Mouse (Mus musculus) MEL (cell line): ENCODE results near the gene Mybphl. TPM values are rescaled to one million over a fixed set of nuclear protein-coding genes. Genes with fewer than 3 reads are reported as not detected.

Experiments
- DNase-seq: peaks from one replicate; pipeline ENCODE4 v3.0.0; 2011; ENCODE audit warnings: low read depth, low spot score
- H3K27ac ChIP-seq: 2 replicates; pipeline ENCODE4 v1.5.1; 2012; ENCODE audit warnings: low read depth, mild to moderate bottlenecking, control low read depth, low read length, moderate library complexity; ENCODE audit not compliant: control insufficient read depth
- H3K27me3 ChIP-seq, 2 experiments: fragments of 150-350 bp in 1 of 2; sonication (generic) in 1 of 2; 2 replicates each; pipeline ENCODE4 v1.6.1; 2012; ENCODE audit warnings: low read length in 2 of 2, mild to moderate bottlenecking in 2 of 2, improper control_type of control experiment in 1 of 2, moderate library complexity in 1 of 2; ENCODE audit not compliant: insufficient read depth in 2 of 2, control insufficient read depth in 1 of 2
- H3K36me3 ChIP-seq, 2 experiments: 2 replicates each; pipeline ENCODE4 v1.6.1; 2012 to 2014; ENCODE audit warnings: low read length in 2 of 2, improper control_type of control experiment in 1 of 2, inconsistent platforms in 1 of 2, mild to moderate bottlenecking in 1 of 2; ENCODE audit not compliant: insufficient read depth in 2 of 2, control insufficient read depth in 1 of 2
- H3K4me1 ChIP-seq, 2 experiments: fragments of 150-350 bp in 1 of 2; sonication (generic) in 1 of 2; 2 replicates each; pipeline ENCODE4 v1.6.1; 2012; ENCODE audit warnings: low read length in 2 of 2, improper control_type of control experiment in 1 of 2, mild to moderate bottlenecking in 1 of 2; ENCODE audit not compliant: insufficient read depth in 2 of 2, control insufficient read depth in 1 of 2
- H3K4me3 ChIP-seq, 2 experiments: fragments of 150-350 bp in 1 of 2; sonication (generic) in 1 of 2; 2 replicates each; pipeline ENCODE4 v1.5.1; 2012; ENCODE audit warnings: low read depth in 2 of 2, low read length in 2 of 2, mild to moderate bottlenecking in 2 of 2, moderate library complexity in 2 of 2, control low read depth in 1 of 2, improper control_type of control experiment in 1 of 2; ENCODE audit not compliant: control insufficient read depth in 1 of 2, insufficient read depth in 1 of 2
- H3K79me2 ChIP-seq: 2 replicates; pipeline ENCODE4 v1.6.1; 2012; ENCODE audit warnings: mild to moderate bottlenecking, low read length, moderate library complexity; ENCODE audit not compliant: control insufficient read depth, poor library complexity, insufficient read depth
- H3K9ac ChIP-seq: 2 replicates; pipeline ENCODE4 v1.6.1; 2012; ENCODE audit warnings: low read depth, mild to moderate bottlenecking, control low read depth, low read length, moderate library complexity; ENCODE audit not compliant: control insufficient read depth, poor library complexity, severe bottlenecking
- H3K9me3 ChIP-seq: fragments of 150-350 bp; sonication (generic); replicated peaks from 2 replicates; pipeline ENCODE4 v1.6.1; 2012; ENCODE audit warnings: mild to moderate bottlenecking, low read length, improper control_type of control experiment, moderate library complexity; ENCODE audit not compliant: insufficient read depth
- BHLHE40 ChIP-seq: IDR thresholded peaks from 2 replicates; pipeline ENCODE4 v1.6.1; 2012; ENCODE audit warnings: low read depth, mild to moderate bottlenecking, inconsistent platforms, low read length, improper control_type of control experiment, borderline replicate concordance
- CHD2 ChIP-seq: IDR thresholded peaks from 2 replicates; pipeline ENCODE4 v1.6.1; 2011; ENCODE audit warnings: low read length, improper control_type of control experiment
- CTCF ChIP-seq, 3 experiments: IDR thresholded peaks in 2 of 3; conservative IDR thresholded peaks in 1 of 3; 2 replicates each; pipeline ENCODE4 v1.5.1; 2011 to 2012; ENCODE audit warnings: low read length in 3 of 3, low read depth in 2 of 3, mild to moderate bottlenecking in 2 of 3, improper control_type of control experiment in 1 of 3, inconsistent platforms in 1 of 3, mixed read lengths in 1 of 3, moderate library complexity in 1 of 3; ENCODE audit not compliant: control insufficient read depth in 1 of 3, insufficient read depth in 1 of 3, poor library complexity in 1 of 3, severe bottlenecking in 1 of 3
- E2F4 ChIP-seq: IDR thresholded peaks from 2 replicates; pipeline ENCODE4 v1.6.1; 2011; ENCODE audit warnings: low read depth, low read length, improper control_type of control experiment, borderline replicate concordance
- ELF1 ChIP-seq: IDR thresholded peaks from 2 replicates; pipeline ENCODE4 v1.6.1; 2014; ENCODE audit warnings: low read depth, mild to moderate bottlenecking, inconsistent platforms, low read length, improper control_type of control experiment, moderate library complexity
- EP300 ChIP-seq, 2 experiments: IDR thresholded peaks; 2 replicates each; pipeline ENCODE4 v1.6.1; 2011; ENCODE audit warnings: improper control_type of control experiment in 2 of 2, low read length in 2 of 2, low read depth in 1 of 2, mild to moderate bottlenecking in 1 of 2
- ETS1 ChIP-seq: IDR thresholded peaks from 2 replicates; pipeline ENCODE4 v1.6.1; 2012; ENCODE audit warnings: low read depth, mild to moderate bottlenecking, inconsistent platforms, low read length, improper control_type of control experiment, moderate library complexity
- GATA1 ChIP-seq: IDR thresholded peaks from 2 replicates; pipeline ENCODE4 v1.6.1; 2011; ENCODE audit warnings: low read depth, low read length, improper control_type of control experiment
- HCFC1 ChIP-seq: IDR thresholded peaks from 2 replicates; pipeline ENCODE4 v1.6.1; 2012; ENCODE audit warnings: low read depth, mild to moderate bottlenecking, inconsistent platforms, low read length, improper control_type of control experiment, moderate library complexity
- JUND ChIP-seq: IDR thresholded peaks from 2 replicates; pipeline ENCODE4 v1.6.1; 2011; ENCODE audit warnings: low read depth, mild to moderate bottlenecking, improper control_type of control experiment, low read length
- KAT2A ChIP-seq: conservative IDR thresholded peaks from 2 replicates; pipeline ENCODE4 v1.6.1; 2012; ENCODE audit warnings: low read depth, low read length, improper control_type of control experiment, inconsistent platforms
- MAFK ChIP-seq: IDR thresholded peaks from 2 replicates; pipeline ENCODE4 v1.6.1; 2011; ENCODE audit warnings: low read depth, mild to moderate bottlenecking, low read length, improper control_type of control experiment, borderline replicate concordance
- MAX ChIP-seq: IDR thresholded peaks from 2 replicates; pipeline ENCODE4 v1.6.1; 2011; ENCODE audit warnings: low read length, improper control_type of control experiment
- MAZ ChIP-seq: IDR thresholded peaks from 2 replicates; pipeline ENCODE4 v1.6.1; 2012; ENCODE audit warnings: low read depth, mild to moderate bottlenecking, inconsistent platforms, low read length, improper control_type of control experiment
- MEF2A ChIP-seq: IDR thresholded peaks from 2 replicates; pipeline ENCODE4 v1.6.1; 2014; ENCODE audit warnings: low read depth, mild to moderate bottlenecking, inconsistent platforms, low read length, improper control_type of control experiment; ENCODE audit not compliant: poor library complexity, insufficient replicate concordance, severe bottlenecking; ENCODE audit errors: extremely low read depth
- MXI1 ChIP-seq: IDR thresholded peaks from 2 replicates; pipeline ENCODE4 v1.6.1; 2011; ENCODE audit warnings: mild to moderate bottlenecking, low read depth, low read length, improper control_type of control experiment
- MYB ChIP-seq: IDR thresholded peaks from 2 replicates; pipeline ENCODE4 v1.6.1; 2011; ENCODE audit warnings: mild to moderate bottlenecking, low read depth, low read length, improper control_type of control experiment
- MYC ChIP-seq: IDR thresholded peaks from 2 replicates; pipeline ENCODE4 v1.6.1; 2011; ENCODE audit warnings: low read depth, mild to moderate bottlenecking, low read length, improper control_type of control experiment, moderate library complexity
- NELFE ChIP-seq: IDR thresholded peaks from 2 replicates; pipeline ENCODE4 v1.6.1; 2011; ENCODE audit warnings: low read depth, low read length, improper control_type of control experiment
- NRF1 ChIP-seq: IDR thresholded peaks from 2 replicates; pipeline ENCODE4 v1.6.1; 2014; ENCODE audit warnings: low read depth, mild to moderate bottlenecking, inconsistent platforms, low read length, improper control_type of control experiment, moderate library complexity; ENCODE audit not compliant: poor library complexity, insufficient read depth, severe bottlenecking
- POLR2A ChIP-seq, 2 experiments: IDR thresholded peaks; 2 replicates each; pipeline ENCODE4 v1.6.1; 2011 to 2012; ENCODE audit warnings: low read length in 2 of 2, mild to moderate bottlenecking in 2 of 2, control low read depth in 1 of 2, improper control_type of control experiment in 1 of 2, low read depth in 1 of 2, moderate library complexity in 1 of 2; ENCODE audit not compliant: control insufficient read depth in 1 of 2, insufficient read depth in 1 of 2, poor library complexity in 1 of 2
- POLR2AphosphoS2 ChIP-seq: IDR thresholded peaks from 2 replicates; pipeline ENCODE4 v1.6.1; 2011; ENCODE audit warnings: low read length, improper control_type of control experiment
- POLR2AphosphoS5 ChIP-seq: IDR thresholded peaks from 2 replicates; pipeline ENCODE4 v1.6.1; 2012; ENCODE audit warnings: low read depth, borderline replicate concordance, mild to moderate bottlenecking, inconsistent platforms, low read length, moderate library complexity, mixed read lengths
- RAD21 ChIP-seq: IDR thresholded peaks from 2 replicates; pipeline ENCODE4 v1.6.1; 2011; ENCODE audit warnings: mild to moderate bottlenecking, low read depth, low read length, improper control_type of control experiment
- RCOR1 ChIP-seq: IDR thresholded peaks from 2 replicates; pipeline ENCODE4 v1.6.1; 2012; ENCODE audit warnings: low read depth, mild to moderate bottlenecking, inconsistent platforms, low read length, improper control_type of control experiment
- SIN3A ChIP-seq: IDR thresholded peaks from 2 replicates; pipeline ENCODE4 v1.6.1; 2012; ENCODE audit warnings: low read length, improper control_type of control experiment, inconsistent platforms
- SMC3 ChIP-seq: IDR thresholded peaks from 2 replicates; pipeline ENCODE4 v1.6.1; 2011; ENCODE audit warnings: low read depth, low read length, improper control_type of control experiment
- TBP ChIP-seq: IDR thresholded peaks from 2 replicates; pipeline ENCODE4 v1.8.0; 2011; ENCODE audit warnings: low read depth, low read length, improper control_type of control experiment
- TCF12 ChIP-seq: IDR thresholded peaks from 2 replicates; pipeline ENCODE4 v1.6.1; 2014; ENCODE audit warnings: low read depth, mild to moderate bottlenecking, inconsistent platforms, low read length, improper control_type of control experiment, moderate library complexity
- UBTF ChIP-seq: IDR thresholded peaks from 2 replicates; pipeline ENCODE4 v1.6.1; 2012; ENCODE audit warnings: low read depth, mild to moderate bottlenecking, inconsistent platforms, low read length, improper control_type of control experiment, moderate library complexity, borderline replicate concordance; ENCODE audit not compliant: insufficient read depth
- USF1 ChIP-seq: IDR thresholded peaks from 2 replicates; pipeline ENCODE4 v1.6.1; 2014; ENCODE audit warnings: low read depth, mild to moderate bottlenecking, inconsistent platforms, low read length, improper control_type of control experiment, moderate library complexity
- USF2 ChIP-seq, 2 experiments: IDR thresholded peaks; 2 replicates each; pipeline ENCODE4 v1.6.1; 2011 to 2012; ENCODE audit warnings: improper control_type of control experiment in 2 of 2, low read length in 2 of 2, borderline replicate concordance in 1 of 2, inconsistent platforms in 1 of 2, low read depth in 1 of 2, mild to moderate bottlenecking in 1 of 2; ENCODE audit not compliant: insufficient read depth in 1 of 2
- ZC3H11A ChIP-seq: IDR thresholded peaks from 2 replicates; pipeline ENCODE4 v1.6.1; 2012; ENCODE audit warnings: low read depth, mild to moderate bottlenecking, inconsistent platforms, low read length, improper control_type of control experiment
- ZKSCAN1 ChIP-seq: IDR thresholded peaks from 2 replicates; pipeline ENCODE4 v1.6.1; 2012; ENCODE audit warnings: low read depth, mild to moderate bottlenecking, inconsistent platforms, low read length, improper control_type of control experiment, moderate library complexity
- ZMIZ1 ChIP-seq: IDR thresholded peaks from 2 replicates; pipeline ENCODE4 v1.6.1; 2012; ENCODE audit warnings: low read depth, mild to moderate bottlenecking, inconsistent platforms, low read length, improper control_type of control experiment, moderate library complexity
- ZNF384 ChIP-seq: IDR thresholded peaks from 2 replicates; pipeline ENCODE4 v1.6.1; 2012; ENCODE audit warnings: low read depth, mild to moderate bottlenecking, inconsistent platforms, low read length, improper control_type of control experiment
- polyA plus RNA-seq, 2 experiments: library from polyadenylated mRNA; stranded (reverse) in 1 of 2; unstranded in 1 of 2; fragments of >175 nt in 1 of 2; fragments of >200 nt in 1 of 2; gene quantifications; 2 replicates each; pipeline versions ENCODE4 v1.2.1 to v1.2.4; 2012; ENCODE audit warnings: low replicate concordance in 2 of 2, low read depth in 1 of 2; ENCODE audit not compliant: insufficient read length in 2 of 2, insufficient read depth in 1 of 2, missing spikeins in 1 of 2
- total RNA-seq: library from RNA; depleted of rRNA; stranded (reverse); fragments of 300-350 nt; gene quantifications from 2 replicates; pipeline ENCODE4 v1.2.3, GENCODE M21; 2012

Mybphl gene
- total and polyA plus RNA-seq, 3 experiments = not detected

- Histone ChIP-seq H3K36me3 (no peaks in the 10 kb centered on the region), H3K79me2 (no peaks in the 10 kb centered on the region), H3K4me1 (no peaks in the 10 kb centered on the region), H3K27me3 (no peaks in the 10 kb centered on the region), H3K9me3 (no peaks in the 10 kb centered on the region), H3K9ac (no peak overlapping the region), H3K4me3 (no peak overlapping the region), H3K27ac (no peak overlapping the region)
- DNase-seq = peak; percentile 90
- TF ChIP-seq NELFE = no peak
- TF ChIP-seq GATA1 = no peak
- peak; percentile 88 for TF ChIP-seq BHLHE40
- no peak for TF ChIP-seq MYB
- TF ChIP-seq POLR2AphosphoS5 = no peak
- TF ChIP-seq MEF2A = no peak
- TF ChIP-seq ZC3H11A = peak; percentile 68
- peak; percentile 87 for TF ChIP-seq USF1
- no peak for TF ChIP-seq CHD2
- TF ChIP-seq POLR2A (IDR thresholded peaks at IDR 0.05; ENCODE audit: control insufficient read depth in 1 of 2, insufficient read depth in 1 of 2, low read depth in 1 of 2, low read length in 2 of 2, poor library complexity in 1 of 2) = no peak
- no peak for TF ChIP-seq USF2 (IDR thresholded peaks at IDR 0.05; ENCODE audit: borderline replicate concordance in 1 of 2, insufficient read depth in 1 of 2, low read depth in 1 of 2, low read length in 2 of 2)
- no peak for TF ChIP-seq JUND
- TF ChIP-seq ZNF384 = no peak
- no peak for TF ChIP-seq E2F4
- no peak for TF ChIP-seq KAT2A
- 0 out of 2 replicates have a peak, but pooled peaks have one; percentile 28 for TF ChIP-seq TCF12
- TF ChIP-seq TBP = no peak
- TF ChIP-seq UBTF = no peak
- TF ChIP-seq SIN3A = peak; percentile 92
- TF ChIP-seq ETS1 = peak; percentile 25; the same call in 1 of the 2 replicates
- TF ChIP-seq ZKSCAN1 = no peak
- peak; percentile 87 for TF ChIP-seq SMC3
- TF ChIP-seq POLR2AphosphoS2 = no peak
- no peak for TF ChIP-seq MAZ
- no peak for TF ChIP-seq EP300 (IDR thresholded peaks at IDR 0.05; ENCODE audit: low read depth in 1 of 2, low read length in 2 of 2)
- peak; percentile 97 for TF ChIP-seq MYC
- peak; percentile 96 for TF ChIP-seq MXI1
- peak; percentile 92 for TF ChIP-seq MAX
- no peak for TF ChIP-seq HCFC1
- no peak for TF ChIP-seq NRF1
- TF ChIP-seq ELF1 = 0 out of 2 replicates have a peak, but pooled peaks have one; percentile 17
- no peak for TF ChIP-seq RCOR1
- TF ChIP-seq CTCF (IDR thresholded peaks at IDR 0.05 in 2 of 3, conservative IDR thresholded peaks at IDR 0.05 in 1 of 3; ENCODE audit: control insufficient read depth in 1 of 3, insufficient read depth in 1 of 3, low read depth in 2 of 3, low read length in 3 of 3, poor library complexity in 1 of 3, severe bottlenecking in 1 of 3) = peak; percentile 78 to 96 (median 79)
- peak; percentile 94 for TF ChIP-seq RAD21
- TF ChIP-seq ZMIZ1 = no peak
- TF ChIP-seq MAFK = no peak
These were observed 37.2 kb downstream of the Mybphl start for GRCm38 (mm10) chr3:108401692-108402527.
